Mouse (Mus musculus): ENCODE results near the gene Anapc15. TPM values are rescaled to one million over a fixed set of nuclear protein-coding genes. Genes with fewer than 3 reads are reported as not detected.

Anapc15 gene
- total RNA-seq (2023) = 10 to 100 TPM; 40.4 to 54.5 TPM

DNA sequence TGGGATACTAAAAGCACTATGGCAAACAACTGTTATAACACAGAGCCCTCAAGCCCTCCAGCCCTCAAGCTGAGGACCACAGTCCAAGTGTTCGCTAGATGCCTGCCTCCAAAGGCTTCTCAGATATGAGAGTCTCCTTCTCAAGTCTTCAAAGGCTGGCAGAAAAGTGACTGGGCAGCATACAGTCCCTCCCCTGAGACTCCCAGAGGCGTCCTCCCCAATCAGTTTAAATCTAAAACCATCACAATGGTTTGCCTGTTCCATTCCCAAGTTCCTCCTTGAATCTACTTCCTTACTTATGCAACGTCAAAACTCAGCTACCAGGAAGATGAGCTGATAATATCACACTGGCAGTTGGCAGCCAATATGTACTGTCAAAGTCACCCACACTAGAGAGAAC, at the start of gene Anapc15:
Gene Anapc15 (plus strand): TSS at position 301 of the 400 bp plus-strand sequence.

DNA sequence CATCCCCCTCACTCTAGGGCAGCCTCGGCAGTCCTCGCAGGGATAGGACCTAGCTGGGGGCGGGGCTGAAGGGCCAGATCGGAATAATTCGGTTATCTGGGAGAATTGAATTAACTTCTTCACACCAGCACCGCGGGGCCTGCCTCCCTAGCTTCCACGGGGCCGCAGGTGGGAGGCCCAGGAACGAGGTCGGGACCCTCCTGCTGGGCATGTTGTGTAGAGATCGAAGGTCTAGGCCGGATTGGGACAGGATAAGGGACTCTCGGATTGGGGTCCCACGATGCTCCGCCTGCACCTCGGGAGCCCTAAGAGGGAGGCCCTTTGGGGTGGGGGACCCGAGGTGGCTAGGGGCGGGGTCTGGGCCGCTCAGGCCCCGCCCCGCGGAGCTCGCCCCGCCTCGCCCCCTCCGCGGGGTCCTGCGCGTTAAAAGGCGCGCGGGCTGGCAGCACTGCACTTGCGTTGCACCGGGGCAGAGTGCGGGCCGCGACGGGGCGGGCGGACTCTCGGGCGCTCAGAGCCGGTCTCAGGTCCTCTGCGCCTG, 45.6 kb upstream of the Anapc15 start, which contains the start of gene Phox2a:
Gene Phox2a (plus strand): TSS at position 453 of the 541 bp plus-strand sequence.

DNA sequence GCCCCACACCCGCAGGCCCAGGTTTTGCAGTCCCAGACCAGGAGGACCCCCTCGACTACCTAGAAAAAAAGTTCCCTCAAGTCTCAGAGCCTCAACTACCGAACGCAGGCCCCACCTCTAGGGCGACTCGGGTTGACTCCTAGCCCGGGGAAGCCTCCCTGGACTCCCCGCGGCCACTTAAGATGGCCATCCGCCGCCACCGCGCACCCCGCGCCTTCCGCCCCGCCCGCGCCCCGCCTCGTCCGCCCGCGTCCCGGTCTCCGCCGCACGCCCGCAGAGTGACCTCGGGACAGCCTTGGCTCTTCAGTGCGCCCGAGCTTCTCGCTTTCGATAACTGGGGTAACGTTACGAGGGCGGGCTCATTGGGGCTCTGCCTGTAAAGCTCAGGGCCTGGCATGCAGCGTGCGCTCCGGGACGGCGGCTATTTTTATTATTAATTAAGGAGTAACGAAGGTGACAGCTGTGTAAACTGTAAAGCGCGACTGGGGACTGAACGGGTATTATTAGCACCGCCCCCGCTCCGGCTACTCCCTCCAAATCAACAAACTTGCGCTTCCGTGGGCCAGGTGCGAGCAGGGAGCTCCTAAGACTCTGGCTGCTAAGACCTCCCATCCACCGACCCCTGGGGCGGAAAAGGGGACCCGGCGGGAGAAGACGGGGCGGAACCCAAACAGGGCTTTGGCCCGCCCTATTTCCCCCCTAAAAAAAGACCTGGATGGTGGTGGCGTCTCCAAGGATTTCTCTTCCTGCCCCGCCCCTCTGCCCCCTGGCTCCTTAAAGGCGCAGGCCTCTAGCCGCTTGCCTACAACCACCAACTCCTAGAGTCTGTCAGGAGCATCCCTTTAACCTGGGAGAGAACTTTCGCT, 25.7 kb upstream of the Anapc15 start, which contains the start of gene Inppl1:
Gene Inppl1 (minus strand): TSS at position 624 of the 866 bp plus-strand sequence.

GRCm38 (mm10) chr7:101857094-101857493, 6.4 kb upstream of the Anapc15 start, which contains the start of gene Folr2:
Gene Folr2, minus strand, starts transcription at chr7:101857194.

GRCm38 (mm10) chr7:101870629-101871028, 7.1 kb downstream of the Anapc15 start, which contains the start of gene Folr1:
Gene Folr1, minus strand, starts transcription at chr7:101870788.

GRCm38 (mm10) chr7:101905561-101906286, 42.2 kb downstream of the Anapc15 start, which contains the start of gene Lamtor1:
Gene Lamtor1, plus strand, starts transcription at chr7:101905904.

GRCm38 (mm10) chr7:101906287-101906681, 42.8 kb downstream of the Anapc15 start, which contains the start of gene Tomt:
Gene Tomt, minus strand, starts transcription at chr7:101906359.

GRCm38 (mm10) chr7:101933751-101934240, 70.3 kb downstream of the Anapc15 start, which contains the start of the genes Lrrc51 and Numa1:
Gene Lrrc51, minus strand, starts transcription at chr7:101933895.
Gene Numa1, plus strand, starts transcription at chr7:101934111.

Other genes with a start within 250 kb of the Anapc15 start
- gene Clpb, start 200.1 kb upstream of the Anapc15 start, total RNA-seq (2023) = 10 to 100 TPM; 11.5 to 11.8 TPM
- not detected for gene Phox2a, start 45.4 kb upstream of the Anapc15 start, total RNA-seq (2023)
- 10 to 100 TPM; 16.0 to 19.6 TPM for gene Inppl1, start 25.5 kb upstream of the Anapc15 start, total RNA-seq (2023)
- gene Folr2, start 6.5 kb upstream of the Anapc15 start, total RNA-seq (2023) = 1 to 10 TPM in 1 of 2 experiments, not detected in 1; 1.6 TPM
- not detected for gene Folr1, start 7.1 kb downstream of the Anapc15 start, total RNA-seq (2023)
- gene Lamtor1, start 42.2 kb downstream of the Anapc15 start, total RNA-seq (2023) = 100 to 1,000 TPM; 111 to 123 TPM
- not detected for gene Tomt, start 42.6 kb downstream of the Anapc15 start, total RNA-seq (2023)
- under 1 TPM in 1 of 2 experiments, not detected in 1; 0.71 TPM for gene Lrrc51, start 70.2 kb downstream of the Anapc15 start, total RNA-seq (2023)
- gene Numa1, start 70.4 kb downstream of the Anapc15 start, total RNA-seq (2023) = 100 to 1,000 TPM; 115 to 133 TPM
- 10 to 100 TPM; 27.4 to 36.7 TPM for gene Il18bp, start 155.0 kb downstream of the Anapc15 start, total RNA-seq (2023)
- 10 to 100 TPM; 16.2 to 16.8 TPM for gene Rnf121, start 201.8 kb downstream of the Anapc15 start, total RNA-seq (2023)
- gene Xndc1, start 201.8 kb downstream of the Anapc15 start, total RNA-seq (2023) = 10 to 100 TPM; 11.4 to 13.0 TPM
- gene Xntrpc, start 202.0 kb downstream of the Anapc15 start, total RNA-seq (2023) = 1 to 10 TPM in 1 of 2 experiments, under 1 TPM in 1; 0.11 to 1.1 TPM
- gene Trpc2, start 219.4 kb downstream of the Anapc15 start, total RNA-seq (2023) = under 1 TPM in 1 of 2 experiments, not detected in 1; 0.98 TPM
- not detected for gene Art1, start 238.0 kb downstream of the Anapc15 start, total RNA-seq (2023)
- gene Art5, start 245.8 kb downstream of the Anapc15 start, total RNA-seq (2023) = not detected